Mouse (Mus musculus) cortical plate, adult 2 months (tissue): ENCODE results near the gene Rb1.

Experiments used
- CTCF ChIP-seq: fragments of 200-500 bp; IDR thresholded peaks from 2 replicates; pipeline ENCODE4 v1.5.1; 2011; ENCODE audit warnings: mild to moderate bottlenecking, control low read depth, low read length; ENCODE audit not compliant: insufficient read depth; ENCODE audit errors: extremely low read depth
- POLR2A ChIP-seq: fragments of 200-500 bp; IDR thresholded peaks from 2 replicates; pipeline ENCODE4 v1.6.1; 2011; ENCODE audit warnings: mild to moderate bottlenecking, low read length, control low read depth; ENCODE audit not compliant: insufficient read depth; ENCODE audit errors: extremely low read depth

DNA sequence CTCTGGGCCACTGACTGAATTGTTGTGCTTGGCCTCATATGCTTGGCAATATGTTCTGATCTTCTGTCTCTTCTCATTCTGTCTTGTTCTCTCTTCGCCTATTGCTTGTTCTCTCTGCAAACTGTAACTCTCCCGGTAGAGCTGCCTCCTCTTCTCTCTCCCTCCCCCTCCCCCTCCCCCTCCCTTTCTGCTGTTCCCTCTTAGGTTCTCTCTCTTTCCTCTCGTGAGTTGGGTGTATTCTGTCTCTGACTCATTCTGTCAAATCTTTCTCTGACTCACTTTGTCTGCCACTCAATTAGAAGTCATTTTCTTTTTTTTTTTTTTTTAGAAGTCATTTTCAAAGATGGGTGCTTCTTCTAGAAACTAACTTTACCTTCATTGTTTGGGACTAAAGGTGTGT lies 178.9 kb downstream of the Rb1 start:
- no peak for TF ChIP-seq CTCF
- no peak for TF ChIP-seq POLR2A
